Mouse (Mus musculus) 3134 (cell line): Measurements from ENCODE around the gene Rtp2.

Source experiments
- DNase-seq: peaks from one replicate; pipeline ENCODE4 v3.0.0-alpha.2; 2011; ENCODE audit warnings: low spot score; ENCODE audit not compliant: insufficient read length; ENCODE audit errors: extremely low read depth

The Rtp2 gene

DNA sequence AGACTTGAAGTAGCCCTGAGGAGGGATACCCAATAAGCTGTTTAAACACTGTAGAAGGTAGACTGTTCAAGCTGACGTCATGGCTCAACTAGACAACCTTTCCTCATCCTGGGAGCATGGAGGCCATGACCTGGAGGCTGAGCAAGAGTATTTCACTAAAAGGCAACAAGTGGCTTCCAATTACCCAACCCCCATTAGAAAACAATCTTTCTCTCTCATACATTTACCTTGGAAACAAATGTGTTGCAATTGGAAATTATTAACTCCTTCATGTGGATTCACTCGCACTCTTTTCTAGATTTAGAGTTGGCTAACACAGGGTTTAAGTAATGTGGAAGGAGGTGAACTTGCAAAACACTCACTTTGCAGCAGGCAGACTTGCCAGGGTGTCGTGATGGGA, 37.1 kb downstream of the Rtp2 start:
- DNase-seq: no peak

DNA sequence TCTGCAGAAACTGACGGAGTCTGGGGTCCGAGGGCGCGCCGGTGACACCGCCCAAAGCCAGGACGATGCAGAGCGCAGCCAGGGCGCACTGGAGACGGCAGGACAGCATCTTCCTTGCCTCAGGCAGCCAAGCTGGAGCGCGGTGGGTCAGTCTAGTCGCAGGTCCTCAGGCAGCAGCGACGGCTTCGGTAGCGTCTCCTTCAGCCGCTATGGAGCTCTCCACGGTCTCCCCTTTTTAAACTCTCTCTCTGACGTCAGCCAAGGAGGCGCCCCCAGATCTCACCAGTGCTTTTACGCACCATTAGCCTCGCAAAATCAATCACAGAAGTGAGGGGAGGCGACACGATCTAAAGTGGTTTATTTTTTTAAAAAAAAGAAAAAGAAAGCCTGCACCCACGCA, 41.6 kb downstream of the Rtp2 start, which contains the start of gene Sst:
TSS of gene Sst (minus strand) at position 323 of the 400 bp plus-strand sequence.
- DNase-seq: no peak

DNA sequence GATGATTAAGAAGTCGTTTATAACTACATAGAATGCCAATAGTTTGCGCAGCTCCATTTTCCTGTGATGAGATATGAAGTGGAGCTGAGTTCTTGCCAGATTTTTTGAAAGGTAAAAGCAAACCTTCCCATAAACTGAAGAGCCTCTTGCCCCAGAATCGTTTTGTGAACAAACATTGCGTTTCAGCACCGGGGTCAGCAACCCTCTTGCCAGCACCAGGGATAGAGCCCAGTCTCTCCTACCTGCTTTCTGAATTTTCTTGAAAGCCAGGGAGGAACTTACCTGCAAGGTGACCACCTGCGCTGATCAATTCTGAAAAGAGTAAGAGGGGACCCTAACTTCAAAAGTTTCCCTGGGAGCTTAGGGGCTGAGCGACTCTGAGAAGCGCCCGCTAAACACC, 42.0 kb downstream of the Rtp2 start:
- DNase-seq: no peak

DNA sequence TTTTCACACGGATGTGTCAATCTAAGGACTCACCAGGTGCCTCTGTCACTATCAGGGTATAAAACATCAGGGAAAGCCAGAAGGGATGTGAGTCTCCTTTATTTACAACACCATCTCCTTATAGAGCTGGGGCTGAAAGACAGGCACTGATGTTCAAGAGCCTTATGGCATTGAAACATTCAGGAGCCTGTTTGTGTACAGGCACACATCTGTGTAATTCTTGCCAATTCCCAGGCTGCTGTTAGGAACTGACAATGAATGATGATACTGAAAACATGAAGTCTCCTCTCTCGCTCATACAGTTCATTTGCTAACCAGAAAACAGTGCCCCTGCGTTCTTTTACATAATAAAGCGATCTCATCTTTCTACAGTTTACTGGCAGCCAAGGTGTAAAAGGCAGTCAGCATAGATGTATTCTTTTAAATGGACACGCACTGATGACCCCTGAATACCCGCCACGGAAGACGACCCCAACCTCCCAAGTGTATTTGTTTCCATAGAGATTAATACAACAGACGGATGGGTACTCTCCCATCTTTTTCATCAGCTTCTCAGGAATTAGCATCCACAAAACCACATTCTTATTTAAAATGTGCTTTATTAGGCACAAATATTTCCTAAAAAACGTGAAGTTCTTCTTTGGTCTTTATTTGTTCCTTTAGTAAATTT, 44.1 kb downstream of the Rtp2 start:
- DNase-seq: no peak

DNA sequence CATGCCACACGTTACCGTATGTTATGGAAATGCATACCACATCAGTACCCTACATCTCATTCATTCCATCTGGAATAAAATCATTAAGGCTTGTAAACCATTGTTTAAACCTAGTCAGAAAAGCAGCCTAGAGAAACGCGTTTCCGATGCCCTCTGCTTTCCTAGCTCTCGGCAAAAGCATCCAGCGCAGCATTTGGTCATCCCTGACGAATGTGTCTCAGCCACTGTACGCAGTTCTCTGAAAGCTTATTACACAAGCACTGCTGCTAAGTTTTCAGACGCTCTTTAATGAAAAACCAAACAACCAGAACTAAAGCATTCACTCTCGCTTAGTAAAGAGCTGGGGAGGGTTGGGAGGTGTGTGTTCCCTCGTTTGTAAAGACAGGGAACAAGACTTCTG, 47.1 kb downstream of the Rtp2 start:
- DNase-seq: no peak
